Mouse (Mus musculus) limb, embryonic 11.5 days (tissue): ENCODE data around the gene Ltbp1. TPM values are rescaled to one million over a fixed set of nuclear protein-coding genes. Genes with fewer than 3 reads are reported as not detected.

Source experiments
- ATAC-seq: fragments of 200-750 bp; cut with Nextera tagmentation; 2 replicates; pipeline ENCODE4 v1.8.0; 2017; ENCODE audit warnings: low read depth; ENCODE audit not compliant: insufficient number of reproducible peaks, low FRiP score, low TSS enrichment
- DNase-seq: peaks from one replicate; pipeline ENCODE4 v3.0.0-alpha.2; 2015; ENCODE audit warnings: low spot score
- H3K27ac ChIP-seq: fragments of 300-500 bp; sonication (generic); replicated peaks from 2 replicates; pipeline ENCODE4 v1.5.1; 2014; ENCODE audit warnings: low read depth, mild to moderate bottlenecking, low read length
- H3K27me3 ChIP-seq: fragments of 300-500 bp; sonication (generic); 2 replicates; pipeline ENCODE4 v1.6.1; 2014; ENCODE audit warnings: mild to moderate bottlenecking, low read length, mixed read lengths; ENCODE audit not compliant: control insufficient read depth, insufficient read depth
- H3K36me3 ChIP-seq: fragments of 300-500 bp; sonication (generic); 2 replicates; pipeline ENCODE4 v1.6.1; 2014; ENCODE audit warnings: mild to moderate bottlenecking, low read length, moderate library complexity, mixed read lengths; ENCODE audit not compliant: control insufficient read depth, insufficient read depth
- H3K4me1 ChIP-seq: fragments of 300-500 bp; sonication (generic); 2 replicates; pipeline ENCODE4 v1.6.1; 2014; ENCODE audit warnings: low read length, mixed read lengths; ENCODE audit not compliant: control insufficient read depth, insufficient read depth
- H3K4me2 ChIP-seq: fragments of 300-500 bp; sonication (generic); 2 replicates; pipeline ENCODE4 v1.6.1; 2014; ENCODE audit warnings: low read depth, mild to moderate bottlenecking, moderate library complexity; ENCODE audit not compliant: severe bottlenecking
- H3K4me3 ChIP-seq: fragments of 300-500 bp; sonication (generic); 2 replicates; pipeline ENCODE4 v1.5.1; 2014; ENCODE audit warnings: low read depth, low read length
- H3K9ac ChIP-seq: fragments of 300-500 bp; sonication (generic); 2 replicates; pipeline ENCODE4 v1.6.1; 2014; ENCODE audit warnings: mild to moderate bottlenecking, low read length
- H3K9me3 ChIP-seq: fragments of 300-500 bp; sonication (generic); 2 replicates; pipeline ENCODE4 v1.6.1; 2016; ENCODE audit warnings: low read length; ENCODE audit not compliant: control insufficient read depth
- WGBS: fragments of 180-500 bp; shearing (Covaris S2); extraction: QIAGEN DNeasy Blood & Tissue Kit; methylation state at CpG from one replicate; pipeline ENCODE4 v1.1.7; 2014; 5-methylcytosine and 5-hydroxymethylcytosine counted together
- polyA plus RNA-seq: library from polyadenylated mRNA; unstranded; fragments of >200 nt; fragmentation: Nextera tagmentation; extraction: Ambion mirVana; gene quantifications from 2 replicates; pipeline ENCODE4 v1.2.1, GENCODE M21; 2014

The Ltbp1 gene
- polyA plus RNA-seq, 1 experiment from 2014 or later = 29.8 TPM

- H3K9me3 ChIP-seq = no peaks in the 10 kb centered on the region
- no peaks in the 10 kb centered on the region for H3K36me3 ChIP-seq
- H3K4me3 ChIP-seq = no peak overlapping the region
- H3K27ac ChIP-seq = no peak overlapping the region
- no peaks in the 10 kb centered on the region; the same call in 1 of the 2 replicates for H3K4me1 ChIP-seq
- H3K27me3 ChIP-seq = no peaks in the 10 kb centered on the region
- no peak overlapping the region for H3K9ac ChIP-seq
- no peak for DNase-seq
- no peak for ATAC-seq
- H3K4me2 ChIP-seq = no peak overlapping the region
- 71% methylated on average over 8 of the region's 8 CpGs for WGBS
Measured at GRCm38 (mm10) chr17:75056631-75057030, 51.3 kb downstream of the Ltbp1 start.

GRCm38 (mm10) chr17:75066340-75066739, 61.0 kb downstream of the Ltbp1 start:
- Histone ChIP-seq H3K9me3 (no peaks in the 10 kb centered on the region), H3K4me3 (no peak overlapping the region), H3K27ac (no peak overlapping the region), H3K4me1 (peaks cover 8% of the 10 kb centered on the region), H3K36me3 (no peaks in the 10 kb centered on the region), H3K27me3 (no peaks in the 10 kb centered on the region), H3K4me2 (no peak overlapping the region), H3K9ac (no peak overlapping the region)
- DNase-seq (no peak), ATAC-seq (no peak)
- WGBS = 90% methylated on average over 7 of the region's 7 CpGs

- Histone ChIP-seq H3K4me3 (no peak overlapping the region), H3K27me3 (no peaks in the 10 kb centered on the region), H3K27ac (no peak overlapping the region), H3K9me3 (no peaks in the 10 kb centered on the region), H3K36me3 (no peaks in the 10 kb centered on the region), H3K4me2 (no peak overlapping the region), H3K4me1 (peaks cover 10% of the 10 kb centered on the region), H3K9ac (no peak overlapping the region)
- DNase-seq = no peak
- ATAC-seq = no peak
- 18% methylated on average over 8 of the region's 8 CpGs for WGBS
Measured at GRCm38 (mm10) chr17:75067314-75067713, 61.9 kb downstream of the Ltbp1 start.

- DNase-seq (no peak), ATAC-seq (no peak)
- no peaks in the 10 kb centered on the region for H3K36me3 ChIP-seq
- no peak overlapping the region for H3K4me3 ChIP-seq
- WGBS = 79% methylated on average over 5 of the region's 5 CpGs
- peaks cover 10% of the 10 kb centered on the region for H3K4me1 ChIP-seq
- no peak overlapping the region for H3K27ac ChIP-seq
- H3K9me3 ChIP-seq = no peaks in the 10 kb centered on the region
- no peak overlapping the region for H3K4me2 ChIP-seq
- no peaks in the 10 kb centered on the region for H3K27me3 ChIP-seq
- H3K9ac ChIP-seq = no peak overlapping the region
Measured at GRCm38 (mm10) chr17:75069232-75069631, 63.9 kb downstream of the Ltbp1 start.

DNA sequence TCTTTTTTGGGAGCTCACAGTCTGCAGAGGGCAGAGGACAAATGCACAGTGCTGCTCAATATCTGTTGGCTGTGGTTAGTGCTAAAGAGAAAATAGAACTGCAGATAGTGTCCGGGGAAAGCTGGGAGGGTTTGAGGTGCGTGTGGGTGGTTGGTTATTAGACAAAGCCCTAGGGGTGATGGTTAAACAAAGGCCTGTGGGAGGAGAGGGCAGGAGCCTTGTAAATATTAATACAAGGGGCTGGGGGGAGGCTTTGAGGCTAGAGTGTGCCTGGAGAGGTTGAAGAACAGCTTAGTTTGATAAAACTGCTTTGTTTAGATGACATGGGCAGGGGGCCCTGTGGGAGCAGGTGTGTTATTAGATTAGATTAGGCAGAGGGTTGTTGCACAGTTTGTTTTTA, 65.8 kb downstream of the Ltbp1 start:
- Histone ChIP-seq H3K9me3 (no peaks in the 10 kb centered on the region), H3K27me3 (no peaks in the 10 kb centered on the region), H3K4me2 (no peak overlapping the region), H3K27ac (no peak overlapping the region), H3K4me1 (peaks cover 10% of the 10 kb centered on the region), H3K9ac (no peak overlapping the region), H3K36me3 (no peaks in the 10 kb centered on the region), H3K4me3 (no peak overlapping the region)
- ATAC-seq (no peak), DNase-seq (no peak)
- 60% methylated on average over 2 of the region's 2 CpGs for WGBS

DNA sequence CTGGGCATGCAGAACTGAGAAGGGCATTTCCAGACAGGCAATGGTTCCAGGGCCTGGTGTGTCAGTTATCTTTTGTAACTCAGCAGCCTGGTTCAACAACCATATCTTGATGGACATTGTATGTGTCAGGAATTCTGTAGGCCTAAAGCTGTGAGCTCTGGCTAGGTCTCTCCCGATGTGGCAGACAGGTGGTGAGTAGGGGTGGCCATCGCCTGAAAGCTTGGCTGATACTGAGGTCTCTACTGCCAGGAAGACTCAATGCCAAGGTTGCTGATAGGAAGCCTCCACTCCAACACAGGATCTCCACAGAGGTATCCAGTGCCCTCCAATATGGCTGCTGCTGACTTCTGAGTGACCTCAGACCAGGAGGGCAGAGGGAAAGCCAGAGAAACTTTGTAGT, 66.4 kb downstream of the Ltbp1 start:
- H3K27me3 ChIP-seq = no peaks in the 10 kb centered on the region
- WGBS = 91% methylated on average over 2 of the region's 2 CpGs

DNA sequence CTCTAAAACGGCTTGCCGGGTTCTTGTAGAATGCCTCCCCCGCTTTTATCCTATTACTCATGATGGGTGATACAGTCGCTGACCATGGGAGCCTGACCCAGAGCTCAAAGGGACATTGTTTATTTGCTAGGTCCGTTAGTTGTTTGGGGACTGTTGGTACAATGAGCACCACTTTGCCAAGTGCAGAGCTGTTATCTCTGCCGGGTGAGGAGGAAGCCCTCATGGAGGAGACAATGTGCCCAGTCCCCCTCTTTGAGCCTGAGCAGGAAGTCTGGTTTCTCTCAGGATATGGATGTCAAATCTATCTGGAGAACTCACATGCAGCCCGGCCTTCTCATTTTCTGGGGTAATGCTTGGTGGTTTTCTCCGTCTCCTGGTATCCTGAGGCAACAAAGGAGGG, 68.5 kb downstream of the Ltbp1 start:
- 42% methylated on average over 8 of the region's 8 CpGs for WGBS
- no peaks in the 10 kb centered on the region for H3K27me3 ChIP-seq
- no peaks in the 10 kb centered on the region for H3K9me3 ChIP-seq
- no peak overlapping the region for H3K27ac ChIP-seq
- H3K36me3 ChIP-seq = no peaks in the 10 kb centered on the region
- H3K9ac ChIP-seq = no peak overlapping the region
- ATAC-seq (no peak), DNase-seq (no peak)
- 0 out of 2 replicates have a peak, but pooled peaks cover 5% of the 10 kb centered on the region for H3K4me1 ChIP-seq
- no peak overlapping the region for H3K4me3 ChIP-seq
- no peak overlapping the region for H3K4me2 ChIP-seq

More for the DNA sequence above, 66.4 kb downstream of the Ltbp1 start:
- no peak overlapping the region for H3K9ac ChIP-seq
- ATAC-seq (no peak), DNase-seq (no peak)
- no peaks in the 10 kb centered on the region for H3K9me3 ChIP-seq
- no peaks in the 10 kb centered on the region for H3K36me3 ChIP-seq
- no peak overlapping the region for H3K4me2 ChIP-seq
- H3K4me1 ChIP-seq = peaks cover 10% of the 10 kb centered on the region
- H3K4me3 ChIP-seq = no peak overlapping the region
- H3K27ac ChIP-seq = no peak overlapping the region

GRCm38 (mm10) chr17:75074978-75075699, 69.8 kb downstream of the Ltbp1 start:
- DNase-seq = peak; percentile 55
- Histone ChIP-seq H3K4me3 (no peak overlapping the region), H3K4me2 (no peak overlapping the region), H3K36me3 (no peaks in the 10 kb centered on the region), H3K27me3 (no peaks in the 10 kb centered on the region), H3K9me3 (no peaks in the 10 kb centered on the region), H3K27ac (no peak overlapping the region), H3K4me1 (0 out of 2 replicates have a peak, but pooled peaks cover 3% of the 10 kb centered on the region), H3K9ac (no peak overlapping the region)
- 72% methylated on average over 19 of the region's 19 CpGs for WGBS
- ATAC-seq = no peak

DNA sequence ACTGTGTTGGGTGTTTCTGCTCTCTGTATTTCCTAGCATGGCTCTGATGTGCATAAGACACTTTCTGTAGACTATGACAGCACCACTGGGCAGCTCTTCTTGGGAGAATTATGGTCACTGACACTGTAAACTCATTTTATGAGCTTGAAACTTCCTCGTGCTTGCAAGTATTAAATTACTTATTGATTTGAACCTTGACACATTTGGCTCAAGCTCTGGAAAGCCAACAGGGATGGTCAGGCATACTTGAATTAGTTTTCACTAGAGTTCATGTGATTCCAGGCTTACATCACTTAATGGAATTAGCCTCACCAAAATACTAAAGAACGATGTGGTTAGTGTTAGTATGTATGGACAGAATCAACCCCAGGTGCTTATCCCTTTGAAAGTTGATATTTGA, 76.0 kb downstream of the Ltbp1 start:
- ATAC-seq (no peak), DNase-seq (no peak)
- H3K36me3 ChIP-seq = no peaks in the 10 kb centered on the region
- no peaks in the 10 kb centered on the region for H3K9me3 ChIP-seq
- WGBS = 72% methylated on average over 2 of the region's 2 CpGs
- H3K27me3 ChIP-seq = no peaks in the 10 kb centered on the region
- H3K9ac ChIP-seq = no peak overlapping the region
- no peaks in the 10 kb centered on the region for H3K4me1 ChIP-seq
- no peak overlapping the region for H3K4me3 ChIP-seq
- no peak overlapping the region for H3K4me2 ChIP-seq
- H3K27ac ChIP-seq = no peak overlapping the region
